Mouse (Mus musculus): ENCODE data around the gene Fosl1.

The Fosl1 gene

GRCm38 (mm10) chr19:5457746-5458442 lies 10.5 kb downstream of the Fosl1 start, which contains the start of gene Ccdc85b:
Gene Ccdc85b (minus strand): TSS chr19:5457894.
- DNase-seq, result no peak

- no peak for DNase-seq
Measured at GRCm38 (mm10) chr19:5459019-5459418, 11.7 kb downstream of the Fosl1 start.

- DNase-seq, result no peak
Measured at GRCm38 (mm10) chr19:5459896-5460295, 12.5 kb downstream of the Fosl1 start.

GRCm38 (mm10) chr19:5460465-5460911 lies 13.1 kb downstream of the Fosl1 start, which contains the start of gene Fibp:
Gene Fibp (plus strand): TSS chr19:5460615.
- DNase-seq, result peak; percentile 92

- no peak for DNase-seq
Measured at GRCm38 (mm10) chr19:5461411-5461810, 14.1 kb downstream of the Fosl1 start.

- no peak for DNase-seq
Measured at GRCm38 (mm10) chr19:5463212-5463611, 15.9 kb downstream of the Fosl1 start.

- DNase-seq, result peak; percentile 49
Measured at GRCm38 (mm10) chr19:5463791-5464562, 16.6 kb downstream of the Fosl1 start.

GRCm38 (mm10) chr19:5465037-5465436 lies 17.7 kb downstream of the Fosl1 start:
- DNase-seq, result no peak

- DNase-seq, result no peak
Measured at GRCm38 (mm10) chr19:5466916-5467500, 19.7 kb downstream of the Fosl1 start.

- DNase-seq, result no peak
Measured at GRCm38 (mm10) chr19:5468374-5468773, 21.0 kb downstream of the Fosl1 start, which contains the start of gene Ctsw. Gene Ctsw (minus strand): TSS chr19:5468507.

GRCm38 (mm10) chr19:5471846-5472245 lies 24.5 kb downstream of the Fosl1 start:
- no peak for DNase-seq

GRCm38 (mm10) chr19:5472857-5473256 lies 25.5 kb downstream of the Fosl1 start:
- no peak for DNase-seq

- peak; percentile 79 for DNase-seq
Measured at GRCm38 (mm10) chr19:5473720-5474119, 26.4 kb downstream of the Fosl1 start, which contains the start of gene Efemp2. Gene Efemp2 (plus strand): TSS chr19:5473954.

- DNase-seq, result peak; percentile 32
Measured at GRCm38 (mm10) chr19:5474281-5475068, 27.1 kb downstream of the Fosl1 start.

GRCm38 (mm10) chr19:5475069-5475714 lies 27.8 kb downstream of the Fosl1 start:
- DNase-seq, result no peak

GRCm38 (mm10) chr19:5477004-5477667 lies 29.8 kb downstream of the Fosl1 start:
- DNase-seq, result no peak

- no peak for DNase-seq
Measured at GRCm38 (mm10) chr19:5477668-5478300, 30.4 kb downstream of the Fosl1 start.

- no peak for DNase-seq
Measured at GRCm38 (mm10) chr19:5480016-5480415, 32.7 kb downstream of the Fosl1 start.

- DNase-seq, result no peak
Measured at GRCm38 (mm10) chr19:5481398-5481797, 34.1 kb downstream of the Fosl1 start.

- no peak for DNase-seq
Measured at GRCm38 (mm10) chr19:5483386-5484359, 36.3 kb downstream of the Fosl1 start.

Measured in kidney, adult 18-20 months (tissue).